Mouse (Mus musculus) myocyte (in vitro differentiated cells): Measurements from ENCODE around the gene 4930467E23Rik.
"Not testable (repeated sequence)": the region's sequence is repeated elsewhere in the genome, so short reads cannot be mapped to it uniquely, and the experiment has no call there.

Experiments used
- E2F4 ChIP-seq: IDR thresholded peaks from one replicate; pipeline ENCODE4 v1.6.1; 2011; ENCODE audit warnings: mild to moderate bottlenecking, control low read depth, moderate library complexity; ENCODE audit not compliant: insufficient read depth
- POLR2A ChIP-seq: IDR thresholded peaks from one replicate; pipeline ENCODE4 v1.6.1; 2011; ENCODE audit warnings: low read depth, mild to moderate bottlenecking, control low read depth, moderate library complexity; ENCODE audit not compliant: insufficient read length
- USF1 ChIP-seq: IDR thresholded peaks from one replicate; pipeline ENCODE4 v1.6.1; 2011; ENCODE audit warnings: low read depth, mild to moderate bottlenecking, control low read depth, moderate library complexity

- TF ChIP-seq POLR2A, USF1, E2F4: not testable (repeated sequence)
These were observed 9.9 kb upstream of the 4930467E23Rik start for GRCm38 (mm10) chr8:19719513-19719912.
